Mouse (Mus musculus) monocyte, adult 59 days (primary cell): ENCODE data around the gene 1700024P04Rik. TPM values are rescaled to one million over a fixed set of nuclear protein-coding genes. Genes with fewer than 3 reads are reported as not detected.

Experiments
- total RNA-seq, 2 experiments: library from RNA; stranded (reverse); gene quantifications; one replicate each; pipeline ENCODE4 v1.2.4; 2023

The 1700024P04Rik gene
- not detected for total RNA-seq

DNA sequence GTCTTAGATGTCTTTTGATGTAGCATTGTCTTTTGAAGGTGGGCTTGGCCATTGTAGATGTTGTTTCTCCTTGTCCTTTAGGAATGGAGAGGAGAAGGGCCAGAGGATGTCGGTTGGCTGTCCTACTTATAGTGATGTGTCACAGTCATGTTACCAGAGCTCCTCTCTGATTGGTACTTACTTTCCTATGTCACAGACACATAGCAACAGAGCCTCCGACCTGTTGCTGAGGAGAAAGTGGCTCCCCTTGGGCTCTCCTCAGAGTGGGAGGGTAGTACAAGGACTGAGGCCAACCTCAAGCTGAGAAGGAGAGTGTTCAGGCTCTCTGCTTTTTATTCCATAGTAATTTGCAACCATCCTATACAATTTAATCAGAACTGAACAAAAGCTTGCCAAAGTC, at the start of gene 1700024P04Rik:
Gene 1700024P04Rik (minus strand): TSS at position 101 of the 400 bp plus-strand sequence.

Other genes starting within 250 kb of the 1700024P04Rik start
- gene Fcho2, start 169.1 kb downstream of the 1700024P04Rik start, total RNA-seq = 100 to 1,000 TPM; 167 to 191 TPM
- 10 to 100 TPM; 89.1 to 97.6 TPM for gene Tnpo1, start 58.2 kb downstream of the 1700024P04Rik start, total RNA-seq
- gene Zfp366, start 200.3 kb upstream of the 1700024P04Rik start, total RNA-seq = 10 to 100 TPM; 13.4 to 17.3 TPM